Mouse (Mus musculus): ENCODE results near the gene Tapbp. TPM values are rescaled to one million over a fixed set of nuclear protein-coding genes. Genes with fewer than 3 reads are reported as not detected.
A peak's percentile ranks its signal among the peaks of the same experiment; 100 is the strongest.
"Not testable (repeated sequence)": the region's sequence is repeated elsewhere in the genome, so short reads cannot be mapped to it uniquely, and the experiment has no call there.

The Tapbp gene
- polyA plus RNA-seq, 2 experiments from 2014 or later = 299 to 436 TPM

- ATAC-seq = no peak
Measured at GRCm38 (mm10) chr17:33948090-33948904, 32.6 kb downstream of the Tapbp start.

GRCm38 (mm10) chr17:33948905-33949537, 33.3 kb downstream of the Tapbp start:
- ATAC-seq = no peak

- ATAC-seq = no peak
Measured at GRCm38 (mm10) chr17:33950131-33950625, 34.5 kb downstream of the Tapbp start.

GRCm38 (mm10) chr17:33951021-33951946, 35.6 kb downstream of the Tapbp start, which contains the start of gene B3galt4:
Gene B3galt4, minus strand, starts transcription at chr17:33951488.
- ATAC-seq = peak; percentile 64

- not testable (repeated sequence) for ATAC-seq
Measured at GRCm38 (mm10) chr17:33952015-33952414, 36.3 kb downstream of the Tapbp start.

- ATAC-seq = no peak
Measured at GRCm38 (mm10) chr17:33952879-33953278, 37.2 kb downstream of the Tapbp start.

GRCm38 (mm10) chr17:33953310-33953709, 37.6 kb downstream of the Tapbp start:
- no peak for ATAC-seq

- ATAC-seq = no peak
Measured at GRCm38 (mm10) chr17:33953961-33954565, 38.4 kb downstream of the Tapbp start.

- no peak for ATAC-seq
Measured at GRCm38 (mm10) chr17:33954646-33955554, 39.2 kb downstream of the Tapbp start.

GRCm38 (mm10) chr17:33955555-33956214, 40.0 kb downstream of the Tapbp start, which contains the start of the genes Vps52 and Rps18:
Gene Vps52, plus strand, starts transcription at chr17:33955812.
Gene Rps18, minus strand, starts transcription at chr17:33956001.
- ATAC-seq = peak; percentile 77

- ATAC-seq = no peak
Measured at GRCm38 (mm10) chr17:33956336-33956735, 40.6 kb downstream of the Tapbp start.

- ATAC-seq = no peak
Measured at GRCm38 (mm10) chr17:33957493-33957892, 41.8 kb downstream of the Tapbp start.

GRCm38 (mm10) chr17:33958451-33958850, 42.8 kb downstream of the Tapbp start:
- no peak for ATAC-seq

GRCm38 (mm10) chr17:33959135-33959534, 43.4 kb downstream of the Tapbp start:
- ATAC-seq = no peak

- ATAC-seq = no peak
Measured at GRCm38 (mm10) chr17:33959948-33960347, 44.2 kb downstream of the Tapbp start.

- no peak for ATAC-seq
Measured at GRCm38 (mm10) chr17:33962876-33963275, 47.2 kb downstream of the Tapbp start.

GRCm38 (mm10) chr17:33965082-33965845, 49.6 kb downstream of the Tapbp start:
- ATAC-seq = no peak

GRCm38 (mm10) chr17:33965846-33966550, 50.3 kb downstream of the Tapbp start:
- ATAC-seq = no peak

- peak; percentile 74 for ATAC-seq
Measured at GRCm38 (mm10) chr17:33968489-33968888, 52.8 kb downstream of the Tapbp start.

All from activated CD4-positive, CD25-positive, alpha-beta regulatory T cell, adult 4 months (primary cell).